Mouse (Mus musculus): Measurements from ENCODE around the gene Mrtfb.

Gene Mrtfb

DNA sequence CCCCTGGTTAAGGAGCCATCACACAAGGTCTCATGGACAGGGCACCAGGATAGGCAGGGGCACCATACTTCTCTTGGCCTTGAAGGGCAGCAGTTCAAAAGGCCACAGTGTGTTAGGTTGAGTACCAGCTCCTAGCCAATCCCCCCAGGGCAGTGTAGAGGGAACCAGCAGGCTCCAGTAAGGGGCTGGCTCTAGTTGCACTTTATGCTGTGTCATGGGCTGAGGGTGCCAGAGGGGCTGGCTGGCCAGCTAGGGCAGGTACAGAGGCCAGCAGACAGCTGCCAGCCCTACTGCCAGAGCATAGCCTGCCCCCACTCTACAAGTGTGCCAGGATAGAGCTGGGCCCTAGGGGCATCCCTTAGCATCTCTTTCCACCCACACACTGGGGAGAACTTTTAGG, 199.3 kb downstream of the Mrtfb start:
- no peak for ATAC-seq (ENCODE audit: insufficient number of reproducible peaks, low FRiP score, low TSS enrichment)

- no peak for ATAC-seq (ENCODE audit: insufficient number of reproducible peaks, low FRiP score, low TSS enrichment)
Measured at GRCm38 (mm10) chr16:13458556-13458955, 202.3 kb downstream of the Mrtfb start.

GRCm38 (mm10) chr16:13460071-13460470, 203.8 kb downstream of the Mrtfb start:
- ATAC-seq (ENCODE audit: insufficient number of reproducible peaks, low FRiP score, low TSS enrichment): no peak

- no peak for ATAC-seq (ENCODE audit: insufficient number of reproducible peaks, low FRiP score, low TSS enrichment)
Measured at GRCm38 (mm10) chr16:13460777-13461408, 204.6 kb downstream of the Mrtfb start.

DNA sequence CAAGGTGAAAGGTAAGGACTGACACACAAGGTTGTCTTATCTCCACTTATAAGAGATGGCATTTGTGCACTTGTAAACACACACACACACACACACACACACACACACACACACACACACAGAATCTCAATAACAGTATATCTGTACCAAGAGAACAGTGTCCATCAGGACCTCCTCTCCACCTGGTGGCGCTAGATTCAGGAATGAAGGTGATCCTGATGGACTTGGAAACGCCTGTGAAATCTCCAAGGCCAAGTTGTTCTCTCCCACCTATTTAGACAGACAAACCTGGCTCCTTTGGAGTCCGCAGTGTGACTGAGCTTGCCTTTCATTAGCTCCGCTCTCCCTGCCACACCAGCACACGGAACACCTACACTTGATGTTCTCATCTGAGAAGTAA, 208.4 kb downstream of the Mrtfb start:
- ATAC-seq (ENCODE audit: insufficient number of reproducible peaks, low FRiP score, low TSS enrichment): no peak
